Mouse (Mus musculus) kidney, adult 2 months (tissue): Measurements from ENCODE around the gene Dhx29.

ENCODE experiments used
- CTCF ChIP-seq: fragments of 200-500 bp; conservative IDR thresholded peaks from 2 replicates; pipeline ENCODE4 v1.5.1; 2011; ENCODE audit warnings: low read depth, mild to moderate bottlenecking, control low read depth, low read length, moderate library complexity, mixed read lengths; ENCODE audit not compliant: insufficient read depth, insufficient read length
- POLR2A ChIP-seq: fragments of 200-500 bp; IDR thresholded peaks from one replicate; pipeline ENCODE4 v1.6.1; 2011; ENCODE audit warnings: low read depth, low read length, control low read depth

- TF ChIP-seq POLR2A (no peak), CTCF (no peak)
Observed at GRCm38 (mm10) chr13:112954067-112954466, 26.8 kb downstream of the Dhx29 start.
